ENCODE assay signal across 12 mouse cellular contexts in genomic region chrX:161635678-161636077, GRCm38 (mm10).
A peak's percentile ranks its signal among the peaks of the same experiment; 100 is the strongest.
DNase-seq lines count a peak whose midpoint lies in the region; ATAC-seq and TF ChIP-seq lines count a peak whose summit lies in the region.
"Had no signal": no experiment of that assay in that cellular context is flagged by ENCODE, and none has a peak within 500 bp of the region (broad histone marks: within the 10 kb centered on the region; RNA-seq: fewer than 3 reads in every experiment).

No protein-coding gene starts in this region.

- H3K4me3 ChIP-seq in kidney, embryonic 16.5 days (ENCODE audit: low read length): no peak overlapping the region
- no peak overlapping the region for H3K4me3 ChIP-seq in midbrain, postnatal 0 days (ENCODE audit: low read depth, low read length)
- H3K4me3 ChIP-seq in midbrain, embryonic 14.5 days (replicated peaks; ENCODE audit: low read depth, low read length): no peak overlapping the region
- H3K4me3 ChIP-seq: embryonic facial prominence, embryonic 12.5 days; neural tube, embryonic 13.5 days had no signal

- H3K36me3 ChIP-seq in kidney, embryonic 16.5 days (ENCODE audit: insufficient read depth, low read length): no peaks in the 10 kb centered on the region
- no peaks in the 10 kb centered on the region for H3K36me3 ChIP-seq in midbrain, postnatal 0 days (ENCODE audit: insufficient read depth, low read length)
- no peaks in the 10 kb centered on the region for H3K36me3 ChIP-seq in midbrain, embryonic 14.5 days (ENCODE audit: control insufficient read depth, insufficient read depth, low read length)
- H3K36me3 ChIP-seq: embryonic facial prominence, embryonic 12.5 days; neural tube, embryonic 13.5 days had no signal

- H3K27me3 ChIP-seq in kidney, embryonic 16.5 days (ENCODE audit: insufficient read depth, low read length): peaks cover 12% of the 10 kb centered on the region
- no peaks in the 10 kb centered on the region for H3K27me3 ChIP-seq in midbrain, postnatal 0 days (ENCODE audit: insufficient read depth, low read length)
- H3K27me3 ChIP-seq in midbrain, embryonic 14.5 days (ENCODE audit: control insufficient read depth, insufficient read depth, low read length): peaks cover 4% of the 10 kb centered on the region; the same call in 1 of the 2 replicates
- H3K27me3 ChIP-seq: embryonic facial prominence, embryonic 12.5 days had no signal

- intact Hi-C loops in left cerebral cortex, postnatal 36 days (cut with DNase I): no loop called here

- no peak overlapping the region for H3K9ac ChIP-seq in kidney, embryonic 16.5 days (replicated peaks; ENCODE audit: low read length)
- no peak overlapping the region for H3K9ac ChIP-seq in midbrain, postnatal 0 days (replicated peaks; ENCODE audit: low read length, poor library complexity, severe bottlenecking)
- H3K9ac ChIP-seq in midbrain, embryonic 14.5 days (replicated peaks; ENCODE audit: low read length): no peak overlapping the region
- H3K9ac ChIP-seq: embryonic facial prominence, embryonic 12.5 days; neural tube, embryonic 13.5 days had no signal

- 50% methylated on average over 9 of the region's 9 CpGs for WGBS in kidney, embryonic 16.5 days
- 67% methylated on average over 9 of the region's 9 CpGs for WGBS in midbrain, postnatal 0 days
- WGBS in midbrain, embryonic 14.5 days: 63% methylated on average over 9 of the region's 9 CpGs

- H3K4me2 ChIP-seq in kidney, embryonic 16.5 days (replicated peaks; ENCODE audit: low read depth, low read length): 0 out of 2 replicates have a peak overlapping the region, but pooled peaks have one; percentile 1
- no peak overlapping the region for H3K4me2 ChIP-seq in midbrain, postnatal 0 days (ENCODE audit: low read depth, low read length, poor library complexity, severe bottlenecking)
- no peak overlapping the region for H3K4me2 ChIP-seq in midbrain, embryonic 14.5 days (ENCODE audit: low read length)
- H3K4me2 ChIP-seq: embryonic facial prominence, embryonic 12.5 days; neural tube, embryonic 13.5 days had no signal

- no peaks in the 10 kb centered on the region for H3K9me3 ChIP-seq in kidney, embryonic 16.5 days (ENCODE audit: low read length)
- no peaks in the 10 kb centered on the region for H3K9me3 ChIP-seq in midbrain, postnatal 0 days (ENCODE audit: low read length)
- no peaks in the 10 kb centered on the region for H3K9me3 ChIP-seq in midbrain, embryonic 14.5 days (ENCODE audit: control insufficient read depth, low read length)
- H3K9me3 ChIP-seq: embryonic facial prominence, embryonic 12.5 days; neural tube, embryonic 13.5 days had no signal

- H3K4me1 ChIP-seq in kidney, embryonic 16.5 days (ENCODE audit: insufficient read depth, low read length): no peaks in the 10 kb centered on the region
- no peaks in the 10 kb centered on the region for H3K4me1 ChIP-seq in midbrain, postnatal 0 days (ENCODE audit: insufficient read depth, low read length)
- no peaks in the 10 kb centered on the region for H3K4me1 ChIP-seq in midbrain, embryonic 14.5 days (ENCODE audit: control insufficient read depth, insufficient read depth, low read length)
- H3K4me1 ChIP-seq: embryonic facial prominence, embryonic 12.5 days; neural tube, embryonic 13.5 days had no signal

- peak; percentile 71; the same call in 1 of the 2 replicates for ATAC-seq in kidney, embryonic 16.5 days (ENCODE audit: low FRiP score, low TSS enrichment)
- no peak for ATAC-seq in midbrain, postnatal 0 days (ENCODE audit: low FRiP score)
- ATAC-seq in midbrain, embryonic 14.5 days (ENCODE audit: low FRiP score, low TSS enrichment): no peak
- no peak for ATAC-seq in CD4-positive, CD25-positive, alpha-beta regulatory T cell, adult 4 months
- ATAC-seq: Patski had no signal

- H3K27ac ChIP-seq in kidney, embryonic 16.5 days (ENCODE audit: low read length): no peak overlapping the region
- H3K27ac ChIP-seq in midbrain, postnatal 0 days (ENCODE audit: low read depth, low read length): no peak overlapping the region
- no peak overlapping the region for H3K27ac ChIP-seq in midbrain, embryonic 14.5 days (replicated peaks; ENCODE audit: low read depth, low read length)
- H3K27ac ChIP-seq: embryonic facial prominence, embryonic 12.5 days; neural tube, embryonic 13.5 days had no signal

- peak; percentile 7 for DNase-seq in adrenal gland, postnatal 14 days
- no peak for DNase-seq in adrenal gland, adult 8-10 months
- no peak for DNase-seq in kidney, adult 18-20 months
- DNase-seq in midbrain, postnatal 0 days (ENCODE audit: low spot score): peak; percentile 12
- no peak for DNase-seq in midbrain, embryonic 14.5 days
- peak; percentile 4 to 8 for DNase-seq in left cerebral cortex, postnatal 36 days (ENCODE audit: low spot score in 2 of 2)
- DNase-seq: gastrocnemius, postnatal 36 days had no signal

- no peak for TF ChIP-seq CTCF in midbrain, postnatal 0 days (IDR thresholded peaks at IDR 0.05)

Comparison
In these comparisons a context has a peak if more than half of its experiments do, and no peak if none do; other contexts are left out.
1. DNase-seq: peak in adrenal gland, postnatal 14 days (single experiment), midbrain, postnatal 0 days (single experiment) and left cerebral cortex, postnatal 36 days (2 of 2); none in adrenal gland, adult 8-10 months (single experiment), kidney, adult 18-20 months (single experiment) and midbrain, embryonic 14.5 days (single experiment).